Mouse (Mus musculus) gastrocnemius, postnatal 25 days (tissue): ENCODE measurements around the gene Mapk11. TPM values are rescaled to one million over a fixed set of nuclear protein-coding genes. Genes with fewer than 3 reads are reported as not detected.

Experiments
- DNase-seq: peaks from one replicate; pipeline ENCODE4 v3.0.0; 2022
- total RNA-seq, 2 experiments: library from RNA; stranded (reverse); gene quantifications; 1 replicate in 1 of 2; 2 replicates in 1 of 2; pipeline ENCODE4 v1.2.3; 2021

The Mapk11 gene
- total RNA-seq, 2 experiments from 2014 or later = 0.67 to 2.1 TPM

DNA sequence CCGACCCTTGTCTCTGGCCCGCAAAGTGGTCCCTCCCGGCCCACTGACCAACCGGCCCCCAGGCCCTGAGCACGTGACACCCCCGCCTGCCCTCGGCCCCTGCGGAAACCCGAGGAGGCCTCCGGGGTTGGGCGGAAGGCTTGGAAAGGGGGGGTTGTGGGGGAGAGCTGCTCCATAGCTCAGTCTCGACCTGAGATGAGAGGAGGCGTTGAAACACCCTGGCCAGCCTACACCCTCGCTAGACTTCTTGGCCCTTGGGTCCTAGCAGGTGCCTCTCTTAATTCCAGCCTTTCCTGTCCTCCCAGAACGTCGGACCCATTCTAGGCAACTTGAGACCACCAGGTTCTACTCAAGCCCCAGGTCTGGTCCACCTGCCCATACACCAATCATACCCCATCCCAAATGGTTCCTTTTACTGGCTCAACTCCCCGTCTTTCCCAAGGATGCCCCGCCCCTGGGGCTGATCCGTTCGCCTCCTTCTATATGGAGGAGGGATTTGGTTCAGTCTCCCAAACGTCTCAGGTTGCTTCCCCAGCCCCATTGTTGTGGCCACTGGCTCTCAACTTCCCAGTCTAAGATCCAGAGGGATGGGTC, 8.7 kb downstream of the Mapk11 start, which contains the start of gene Mapk12:
Mapk12 (minus strand) TSS at position 45 of the 594 bp plus-strand sequence.
- DNase-seq = peak; percentile 87

DNA sequence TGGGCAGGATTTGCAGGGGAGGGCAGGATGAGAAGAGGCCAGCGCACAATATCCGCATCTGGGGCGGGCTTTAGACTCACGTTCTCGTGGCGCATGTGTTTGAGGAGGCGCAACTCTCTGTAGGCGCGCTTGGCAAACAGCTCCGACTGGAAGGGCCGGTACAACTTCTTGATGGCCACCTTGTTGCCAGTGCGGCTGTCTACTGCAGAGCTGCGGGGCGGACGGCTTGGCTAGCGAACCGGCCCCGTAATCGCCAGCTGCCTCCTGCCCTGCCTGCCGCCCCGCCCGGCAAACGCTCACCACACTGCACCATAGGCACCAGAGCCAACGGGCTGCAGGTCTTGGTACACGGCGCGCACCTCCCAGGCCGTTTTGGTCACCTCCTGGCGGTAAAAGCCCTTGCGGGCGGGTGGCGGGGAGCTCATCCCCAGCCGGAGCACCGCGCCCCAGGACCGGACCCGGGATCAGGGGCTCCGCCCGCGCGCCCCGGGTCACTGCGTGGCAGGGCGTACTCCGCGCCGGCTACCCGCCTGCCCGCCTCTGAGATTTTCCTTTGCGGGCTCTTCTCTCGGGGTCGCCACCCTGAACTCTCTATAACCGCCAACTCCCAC, 9.3 kb downstream of the Mapk11 start:
- DNase-seq = peak; percentile 69

DNA sequence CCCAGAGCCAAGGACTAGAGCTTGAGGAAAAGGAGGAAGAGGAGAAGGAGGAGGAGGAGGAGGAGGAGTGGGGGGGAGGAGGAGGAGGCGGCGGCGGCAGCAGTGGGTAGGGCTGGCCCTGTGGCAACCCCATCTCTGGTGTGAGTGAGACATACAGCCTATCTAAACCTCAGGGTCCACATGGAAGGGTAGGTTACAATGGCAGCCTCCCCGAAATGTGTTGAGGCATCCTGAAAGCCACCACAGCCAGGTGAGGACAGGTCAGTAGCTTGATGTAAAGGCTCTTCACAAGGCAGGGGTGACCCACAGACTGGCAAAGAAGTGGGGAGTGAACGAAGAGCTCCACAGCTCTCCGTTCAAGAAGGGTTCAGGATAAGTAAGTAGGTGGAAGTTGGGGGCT, 10.9 kb downstream of the Mapk11 start:
- DNase-seq = no peak

DNA sequence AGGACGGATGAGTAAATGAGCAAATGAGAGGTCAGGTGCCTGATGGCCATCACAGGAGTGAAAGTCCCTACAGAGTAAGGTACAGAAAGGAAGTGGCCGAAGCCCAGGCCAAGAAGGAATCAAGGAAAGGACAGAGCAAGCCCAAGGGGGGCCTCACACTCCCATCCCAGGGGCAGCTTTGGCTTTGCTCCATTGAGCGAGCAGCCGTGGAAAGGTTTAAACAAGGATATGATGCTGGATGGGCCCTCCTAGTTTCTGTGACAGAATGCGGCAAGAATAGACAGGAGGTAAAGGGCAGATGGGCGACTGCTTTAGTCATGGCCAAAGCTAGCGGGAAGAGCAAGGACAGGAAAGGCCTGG, 11.4 kb downstream of the Mapk11 start:
- DNase-seq = no peak

DNA sequence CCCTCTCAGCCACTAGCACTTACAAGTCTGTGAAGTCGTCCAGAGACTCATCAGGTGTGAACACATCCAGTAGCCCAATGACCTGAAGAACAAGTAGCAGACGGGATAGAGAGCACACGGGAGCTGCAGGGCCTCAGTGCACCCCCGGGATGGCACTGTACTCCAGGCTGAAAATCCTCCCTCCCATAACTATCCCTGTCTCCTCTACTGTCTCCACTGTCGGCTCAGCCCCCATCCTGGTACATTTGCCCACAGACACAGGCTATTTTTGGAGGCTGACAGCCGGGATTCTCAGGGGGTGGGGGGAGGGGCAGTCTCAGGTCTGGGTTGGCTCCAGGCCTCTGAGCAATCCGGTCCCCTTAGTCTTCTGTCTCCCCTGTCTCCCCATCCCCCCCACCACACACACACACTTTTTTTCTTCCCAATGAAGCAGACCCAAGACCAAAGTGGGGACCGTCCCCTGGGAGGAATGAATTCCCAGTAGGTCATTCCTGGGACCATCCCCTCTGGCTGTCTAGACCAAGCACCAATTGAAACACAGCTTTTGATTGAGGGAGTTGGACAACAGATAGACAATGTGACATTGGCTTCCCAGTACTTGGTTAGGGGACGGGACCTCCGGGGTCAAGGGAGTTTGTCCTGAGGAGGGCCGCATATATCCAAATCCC, 11.9 kb downstream of the Mapk11 start:
- no peak for DNase-seq

DNA sequence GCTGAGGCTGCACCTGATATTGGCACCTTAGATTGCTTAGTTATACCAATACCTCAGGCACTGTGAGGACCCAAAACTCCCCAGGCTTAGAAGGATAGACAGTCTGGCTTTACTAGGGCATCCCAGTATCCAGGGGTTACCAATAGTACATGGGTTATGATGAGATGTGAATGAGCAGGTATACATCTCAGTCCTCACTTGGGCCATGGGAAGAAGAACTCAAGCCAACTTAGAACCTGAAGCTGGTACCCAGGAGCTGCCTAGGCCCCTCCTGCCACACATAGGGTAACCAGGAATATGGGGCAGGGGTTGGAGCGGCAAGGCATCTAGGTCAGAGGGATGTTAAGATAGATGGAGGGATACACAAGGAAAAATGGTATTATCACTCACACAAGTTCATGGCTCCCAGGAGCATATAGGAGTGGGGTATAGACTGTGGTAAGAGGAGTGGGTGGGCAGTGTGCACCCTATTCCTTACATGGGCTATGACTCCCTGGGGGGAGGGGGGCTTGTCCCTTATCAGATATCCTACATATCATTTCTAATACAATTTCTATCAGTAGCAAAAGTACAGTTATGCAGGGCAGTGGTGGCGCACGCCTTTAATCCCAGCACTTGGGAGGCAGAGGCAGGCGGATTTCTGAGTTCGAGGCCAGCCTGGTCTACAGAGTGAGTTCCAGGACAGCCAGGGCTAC, 12.8 kb downstream of the Mapk11 start:
- no peak for DNase-seq

DNA sequence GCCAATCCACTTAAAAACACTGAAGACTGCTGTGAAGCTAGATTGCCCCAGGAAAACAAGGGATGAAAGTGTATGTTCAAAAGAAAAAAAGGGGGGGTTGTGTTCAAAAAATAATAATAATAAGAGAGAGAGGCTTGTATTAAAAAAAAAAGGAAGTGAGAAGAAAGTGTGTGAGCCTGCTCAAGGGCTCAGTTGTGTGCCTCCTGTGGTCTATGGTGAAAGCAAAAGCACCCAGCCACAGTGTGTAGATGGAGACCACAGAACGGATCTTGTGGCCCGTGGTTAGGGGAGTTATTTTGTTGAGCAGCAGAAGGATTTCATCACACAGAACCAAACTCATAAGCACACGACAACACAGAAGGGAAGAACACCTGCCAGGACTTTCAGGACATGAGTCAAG, 18.1 kb downstream of the Mapk11 start:
- DNase-seq = no peak

DNA sequence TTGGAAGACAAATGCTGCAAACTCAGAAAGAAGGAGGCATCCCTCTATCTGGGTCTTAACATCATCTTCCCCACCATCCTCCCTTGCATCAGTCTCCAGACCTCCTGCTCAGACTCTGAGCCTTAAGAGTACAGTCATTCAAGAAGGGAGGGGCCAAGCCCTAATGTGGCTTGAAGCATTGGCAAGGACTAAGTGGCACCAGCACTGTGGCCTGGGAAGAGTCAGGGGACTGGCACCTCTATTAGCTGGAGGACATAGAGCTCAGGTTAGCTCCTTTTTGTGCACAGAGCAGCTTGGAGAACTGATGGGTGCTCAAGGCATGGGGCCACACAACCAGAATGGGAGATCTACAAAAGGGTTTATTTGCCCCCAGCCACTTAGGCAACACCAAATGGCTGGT, 19.2 kb downstream of the Mapk11 start:
- DNase-seq = no peak

DNA sequence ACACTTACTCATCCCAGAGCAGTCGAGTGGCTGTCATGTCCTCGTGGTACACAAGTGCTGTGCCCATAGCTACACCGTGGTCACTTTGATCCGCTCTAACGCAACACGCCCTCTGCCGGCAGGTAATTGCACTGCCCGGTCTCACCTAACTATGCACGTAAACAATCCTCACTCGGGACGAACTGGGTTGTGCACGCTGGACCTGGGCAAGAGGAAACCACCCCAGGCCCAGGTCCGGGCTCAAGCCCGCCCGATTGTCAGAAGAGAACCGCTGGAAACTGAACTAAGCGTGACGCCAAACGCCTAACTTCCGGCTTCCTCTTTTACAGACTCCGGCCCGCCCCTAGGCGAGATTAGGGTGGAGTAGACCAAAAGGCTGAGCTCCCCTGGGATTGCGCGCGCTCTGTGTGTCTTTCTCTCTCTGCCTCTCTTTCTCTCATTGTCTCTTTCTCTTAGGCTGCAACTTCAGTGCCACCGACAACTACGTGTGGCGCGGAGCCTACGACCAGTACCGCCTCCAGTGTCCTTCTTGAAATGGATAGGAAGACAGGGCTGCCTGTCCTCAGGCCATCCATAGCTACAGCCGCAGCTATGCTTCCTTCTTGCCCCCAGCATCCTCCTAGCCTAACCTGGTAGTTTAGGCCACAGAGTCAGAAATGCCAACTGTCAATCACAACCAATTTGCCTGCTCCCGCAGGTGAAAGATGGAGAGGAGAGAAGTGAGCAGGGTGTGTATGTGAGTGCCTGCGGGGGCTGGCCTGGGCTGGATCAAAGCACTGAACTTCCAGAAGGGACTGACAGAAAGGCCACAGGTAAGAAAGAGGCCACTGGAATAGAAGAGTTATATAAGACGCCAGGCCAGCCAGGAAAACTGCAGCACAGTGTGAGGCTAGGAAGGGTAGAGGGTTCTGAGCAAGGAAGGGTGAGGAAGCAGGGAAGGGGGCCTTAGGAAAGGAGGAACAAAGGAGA, 20.8 kb downstream of the Mapk11 start, which contains the start of gene Hdac10:
Hdac10 (minus strand) TSS at position 319 of the 969 bp plus-strand sequence.
- peak; percentile 82 for DNase-seq

DNA sequence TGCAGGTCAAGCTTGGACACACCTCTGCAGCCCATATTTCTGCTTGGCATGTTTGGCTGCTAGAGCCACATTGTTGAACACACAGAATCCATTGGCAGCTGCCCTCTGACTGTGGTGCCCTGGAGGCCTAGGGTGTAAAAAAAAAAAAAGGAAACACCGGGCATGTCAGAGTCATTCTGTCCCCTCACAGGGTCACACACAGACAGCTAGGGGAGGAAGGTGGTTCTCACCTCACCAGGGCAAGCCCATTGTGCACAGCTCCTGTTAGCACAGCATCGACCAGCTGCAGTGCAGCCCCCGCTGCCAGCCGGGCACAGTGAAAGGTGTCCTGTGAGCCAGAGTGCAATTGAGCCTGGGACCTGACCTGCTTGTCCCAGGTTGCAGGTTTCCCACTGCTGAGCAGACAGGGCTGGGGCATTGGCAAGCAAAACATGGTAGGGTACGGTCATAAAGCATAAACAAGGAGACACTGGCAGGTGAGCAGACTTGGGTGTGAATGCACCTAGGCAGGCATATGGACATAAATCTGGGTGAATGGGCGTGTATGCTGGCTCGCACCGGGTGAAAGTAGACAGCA, 22.0 kb downstream of the Mapk11 start:
- DNase-seq = no peak

DNA sequence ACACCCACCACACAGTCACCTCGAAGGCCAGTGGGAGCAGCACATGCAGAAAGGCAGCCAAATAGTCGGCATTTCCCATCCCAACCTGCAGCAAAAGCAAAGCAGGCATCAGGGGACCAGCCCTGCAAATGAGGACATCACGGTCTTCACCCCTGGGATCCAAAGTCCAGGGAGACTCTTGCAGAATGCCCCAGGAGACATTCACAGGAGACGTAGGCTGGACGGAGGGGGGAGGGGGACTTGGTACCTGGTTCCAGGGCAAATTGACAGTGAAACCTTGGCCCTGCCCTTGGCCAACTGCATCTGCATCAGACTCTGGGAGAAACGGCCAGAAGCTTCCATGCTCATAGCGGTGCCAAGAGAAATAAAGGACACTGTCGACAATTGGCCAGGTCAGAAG, 22.8 kb downstream of the Mapk11 start:
- DNase-seq = no peak

DNA sequence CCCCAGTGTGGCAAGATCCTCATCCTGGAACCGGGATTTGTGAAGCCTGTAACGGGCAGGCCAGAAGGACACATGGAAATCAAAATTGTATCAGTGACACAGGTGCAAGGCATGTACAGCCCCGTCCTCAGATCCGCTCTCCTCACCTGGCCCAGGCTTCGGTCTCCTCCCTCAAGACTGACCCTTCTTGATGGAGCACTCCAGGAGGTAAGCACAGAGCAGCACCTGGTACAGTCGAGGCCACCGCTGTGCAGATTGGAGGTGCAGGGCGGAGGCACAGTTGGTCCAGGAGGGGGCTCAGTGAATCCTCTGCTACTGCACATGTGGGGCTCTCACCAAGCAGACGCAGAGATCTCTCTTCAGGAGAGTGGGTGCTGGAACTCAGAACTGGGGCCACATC, 24.1 kb downstream of the Mapk11 start:
- no peak for DNase-seq

DNA sequence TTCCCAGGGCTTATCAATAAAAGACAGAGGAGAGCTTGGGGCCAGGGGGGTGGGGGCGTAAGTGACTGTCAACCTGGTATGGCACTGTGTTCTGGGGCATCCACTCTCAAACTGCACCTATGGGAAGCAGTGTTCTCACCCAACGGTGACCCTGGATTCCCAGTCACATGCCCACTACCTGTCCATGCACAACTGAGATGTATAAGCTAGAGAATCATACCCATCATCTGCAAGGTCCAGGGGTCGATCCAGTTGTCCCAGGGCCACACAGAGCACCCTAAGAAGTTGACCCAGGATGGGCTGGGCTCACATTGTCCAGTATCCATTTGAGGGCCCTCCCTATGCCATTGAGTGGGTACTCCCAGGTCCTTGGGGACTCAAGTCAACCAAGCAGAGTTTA, 25.1 kb downstream of the Mapk11 start:
- no peak for DNase-seq

DNA sequence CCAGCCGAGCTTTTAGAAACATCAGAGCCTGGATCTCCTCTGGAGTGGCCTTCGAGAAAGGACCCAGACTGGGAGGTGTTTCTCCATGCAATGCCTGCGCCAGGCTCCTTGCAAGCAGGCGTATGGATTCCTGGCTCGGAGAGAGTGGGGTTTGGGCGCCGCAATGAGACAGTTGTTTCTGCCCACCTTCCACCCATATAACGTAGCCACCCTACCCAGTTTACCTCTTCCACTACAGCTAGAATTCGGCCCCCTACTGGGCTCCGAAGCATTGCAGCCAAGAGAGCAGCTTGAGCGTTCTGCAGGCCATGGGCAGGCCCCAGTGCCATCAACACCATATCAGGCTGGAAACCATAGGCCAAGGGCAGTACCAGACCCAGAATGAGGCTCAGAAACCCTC, 25.8 kb downstream of the Mapk11 start:
- DNase-seq = no peak

DNA sequence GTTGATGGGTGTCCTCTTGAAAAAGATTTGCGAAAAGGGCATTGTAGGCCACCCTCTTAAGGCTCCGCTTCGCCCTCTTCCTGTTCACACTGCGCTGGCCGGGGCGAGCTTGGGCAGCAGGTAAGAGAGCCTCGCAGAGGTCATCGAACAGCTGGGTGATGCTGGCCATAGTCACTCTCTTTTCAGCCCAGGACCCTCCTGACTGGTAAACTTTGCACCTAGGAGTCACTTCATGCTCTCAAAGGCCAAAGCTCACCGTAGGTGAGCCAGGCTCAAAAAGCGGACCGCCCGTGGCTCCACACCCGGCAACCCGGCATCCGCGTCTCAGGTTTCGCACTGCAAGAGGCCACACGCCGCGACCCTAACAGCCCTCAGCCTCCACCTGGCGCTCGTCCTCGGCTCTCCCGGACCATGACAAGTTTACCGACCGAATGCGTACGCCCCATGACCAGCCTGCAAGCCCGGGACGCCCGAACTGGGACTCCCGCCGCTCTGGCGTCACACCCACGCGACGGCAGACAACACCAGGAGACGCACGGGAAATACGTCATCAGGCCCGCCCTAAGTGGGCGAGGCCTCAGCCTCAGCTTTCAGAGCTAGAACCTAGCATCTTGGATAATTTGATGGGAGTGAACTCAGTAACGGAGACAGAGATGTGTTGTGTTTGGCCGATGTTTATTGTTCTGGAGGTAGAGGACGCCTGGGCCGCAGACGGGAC, 26.6 kb downstream of the Mapk11 start, which contains the start of gene Tubgcp6:
Tubgcp6 (minus strand) TSS at position 464 of the 718 bp plus-strand sequence.
- peak; percentile 91 for DNase-seq

DNA sequence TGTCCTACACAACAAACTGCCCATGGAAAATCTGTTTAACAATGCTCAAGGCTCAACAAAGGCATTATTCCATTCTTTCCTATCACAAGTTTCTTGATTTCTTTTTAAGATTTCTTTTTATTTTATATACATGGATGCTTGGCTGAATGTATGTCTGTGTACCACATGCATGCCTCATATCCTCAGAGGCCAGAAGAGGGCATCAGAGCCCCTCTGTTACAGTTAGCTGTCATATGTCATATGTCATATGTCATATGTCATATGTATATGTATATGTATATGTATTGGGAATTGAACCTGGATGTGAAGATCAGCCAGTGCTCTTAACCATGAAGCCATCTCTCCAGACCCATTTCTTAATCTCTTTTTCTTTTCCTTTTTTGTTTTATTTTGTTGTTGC, 31.4 kb downstream of the Mapk11 start:
- DNase-seq = no peak

DNA sequence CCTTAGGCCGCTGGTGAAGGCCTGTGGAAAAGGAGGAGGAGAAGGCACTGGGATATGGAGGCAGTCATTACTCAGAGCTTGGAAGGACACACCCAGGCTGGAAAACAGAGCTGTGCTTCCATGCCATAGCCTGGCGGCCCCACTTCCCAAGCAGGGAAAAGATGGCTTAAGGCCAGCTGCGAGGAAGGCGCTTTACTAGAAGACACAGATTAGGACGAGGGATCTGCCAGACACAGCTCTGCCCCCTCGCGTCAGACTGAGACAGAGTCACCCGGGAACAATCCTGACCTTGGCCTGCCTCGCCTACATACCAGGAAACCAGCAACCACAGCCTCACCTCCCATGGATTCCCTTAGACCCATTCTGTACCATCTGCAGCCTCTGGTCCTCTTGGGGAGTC, 39.3 kb downstream of the Mapk11 start:
- no peak for DNase-seq

DNA sequence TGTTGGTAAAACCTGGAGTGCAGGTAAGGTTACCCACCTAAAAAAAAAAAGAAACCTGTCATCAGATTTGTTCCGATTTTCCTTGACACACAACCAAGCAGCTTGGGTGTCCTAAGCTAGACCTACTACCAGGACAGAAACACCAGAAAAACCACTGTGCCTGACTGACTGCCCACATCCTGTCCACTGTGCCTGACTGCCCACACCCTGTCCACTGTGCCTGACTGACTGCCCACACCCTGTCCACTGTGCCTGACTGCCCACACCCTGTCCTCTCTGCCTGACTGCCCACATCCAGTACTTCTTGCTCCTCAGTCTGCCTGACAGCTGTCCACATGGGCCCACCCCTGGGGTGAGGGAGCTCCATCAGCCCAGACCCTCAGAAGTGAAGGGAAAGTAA, 42.5 kb downstream of the Mapk11 start:
- DNase-seq = no peak

DNA sequence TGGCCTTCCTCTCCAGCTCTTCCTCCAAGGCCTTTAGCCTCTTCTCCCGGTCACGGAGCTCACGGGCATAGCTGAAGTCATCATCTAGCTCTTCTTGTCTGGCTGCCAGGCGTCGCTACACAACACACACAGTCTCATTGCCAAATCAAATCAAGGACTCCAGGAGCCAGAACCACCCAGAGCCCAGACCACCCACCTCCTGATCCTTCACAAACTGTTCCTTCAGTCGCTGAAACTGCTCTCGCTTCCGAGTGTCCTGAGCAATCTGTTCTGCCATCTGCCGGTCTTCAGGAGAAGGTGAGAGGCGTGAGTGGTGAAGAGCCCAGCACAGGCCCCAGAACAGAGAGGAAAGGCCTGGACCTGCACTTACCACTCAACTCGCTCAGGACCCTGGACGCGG, 43.4 kb downstream of the Mapk11 start:
- DNase-seq = no peak

DNA sequence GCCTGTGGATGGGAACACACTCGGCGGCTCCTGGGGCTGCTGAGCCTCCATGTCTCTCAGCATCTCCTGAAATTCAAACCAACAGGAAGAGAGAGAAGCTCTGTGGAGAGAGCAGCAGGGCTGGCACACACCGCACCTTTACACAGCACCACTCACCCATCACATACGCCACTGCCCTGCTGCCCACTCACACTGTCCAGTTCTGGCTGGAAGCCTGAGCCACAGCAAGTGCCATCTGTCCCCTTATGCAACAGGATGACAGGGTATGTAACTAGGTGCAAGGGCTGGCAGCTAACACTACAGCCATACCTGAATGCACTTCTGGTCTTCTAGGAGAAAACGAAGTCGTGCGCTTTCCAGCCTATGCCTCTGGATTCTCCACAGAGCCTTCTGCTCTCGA, 45.0 kb downstream of the Mapk11 start:
- no peak for DNase-seq

DNA sequence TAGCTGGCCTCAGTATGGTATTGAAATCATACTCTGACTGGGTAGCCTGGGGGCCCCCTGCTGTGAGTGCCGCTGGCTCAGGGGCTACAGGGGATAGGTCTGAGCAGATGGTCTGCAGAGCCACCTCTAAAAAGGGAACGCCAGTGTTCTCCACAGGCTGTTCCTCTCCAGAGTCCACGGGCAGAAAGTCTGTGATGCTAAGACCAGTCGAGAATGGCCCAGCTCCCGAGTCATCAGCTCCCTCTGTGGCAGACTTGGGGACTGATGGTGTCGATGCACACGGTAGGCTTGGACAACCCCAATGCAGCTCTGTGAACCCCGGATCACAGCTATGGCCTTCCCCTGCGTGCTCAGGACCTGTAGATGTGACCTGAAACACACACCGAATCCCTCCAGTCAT, 45.5 kb downstream of the Mapk11 start:
- DNase-seq = no peak
